Mouse (Mus musculus) intestine, postnatal 0 days (tissue): ENCODE results near the gene Rnf8. TPM values are rescaled to one million over a fixed set of nuclear protein-coding genes. Genes with fewer than 3 reads are reported as not detected.

Experiments
- ATAC-seq: fragments of 200-750 bp; cut with Nextera tagmentation; 2 replicates; pipeline ENCODE4 v1.8.0; 2017; ENCODE audit warnings: mild to moderate bottlenecking, moderate TSS enrichment, moderate library complexity
- H3K27ac ChIP-seq: fragments of 300-500 bp; sonication (generic); 2 replicates; pipeline ENCODE4 v1.5.1; 2014; ENCODE audit warnings: mild to moderate bottlenecking, low read depth, low read length, moderate library complexity
- H3K27me3 ChIP-seq: fragments of 300-500 bp; sonication (generic); replicated peaks from 2 replicates; pipeline ENCODE4 v1.6.1; 2014; ENCODE audit warnings: low read length, mixed read lengths; ENCODE audit not compliant: control insufficient read depth, insufficient read depth
- H3K36me3 ChIP-seq: fragments of 300-500 bp; sonication (generic); 2 replicates; pipeline ENCODE4 v1.6.1; 2014; ENCODE audit warnings: mild to moderate bottlenecking, moderate library complexity; ENCODE audit not compliant: control insufficient read depth, insufficient read depth
- H3K4me1 ChIP-seq: fragments of 300-500 bp; sonication (generic); replicated peaks from 2 replicates; pipeline ENCODE4 v1.6.1; 2014; ENCODE audit warnings: antibody characterized with exemption, low read length, mixed read lengths; ENCODE audit not compliant: control insufficient read depth, insufficient read depth
- H3K4me2 ChIP-seq: fragments of 300-500 bp; sonication (generic); replicated peaks from 2 replicates; pipeline ENCODE4 v1.6.1; 2014; ENCODE audit warnings: low read depth, mild to moderate bottlenecking, moderate library complexity
- H3K4me3 ChIP-seq: fragments of 300-500 bp; sonication (generic); 2 replicates; pipeline ENCODE4 v1.5.1; 2014; ENCODE audit warnings: low read depth, low read length
- H3K9ac ChIP-seq: fragments of 300-500 bp; sonication (generic); 2 replicates; pipeline ENCODE4 v1.6.1; 2014; ENCODE audit warnings: mild to moderate bottlenecking, low read depth, low read length
- H3K9me3 ChIP-seq: fragments of 300-500 bp; sonication (generic); 2 replicates; pipeline ENCODE4 v1.6.1; 2016; ENCODE audit warnings: mixed run types; ENCODE audit not compliant: control insufficient read depth
- CTCF ChIP-seq: sonication (generic); IDR thresholded peaks from 2 replicates; pipeline ENCODE4 v1.5.1; 2016; ENCODE audit warnings: low read depth, mild to moderate bottlenecking, control low read depth, antibody characterized with exemption, moderate library complexity
- WGBS: fragments of 180-500 bp; shearing (Covaris S2); extraction: QIAGEN DNeasy Blood & Tissue Kit; methylation state at CpG from one replicate; pipeline ENCODE4 v1.1.7; 2014; 5-methylcytosine and 5-hydroxymethylcytosine counted together
- polyA plus RNA-seq: library from polyadenylated mRNA; unstranded; fragments of >200 nt; fragmentation: Nextera tagmentation; extraction: Ambion mirVana; gene quantifications from 2 replicates; pipeline ENCODE4 v1.2.1, GENCODE M21; 2015

Gene Rnf8
- 26.7 and 29.1 TPM in 2 replicates for polyA plus RNA-seq

DNA sequence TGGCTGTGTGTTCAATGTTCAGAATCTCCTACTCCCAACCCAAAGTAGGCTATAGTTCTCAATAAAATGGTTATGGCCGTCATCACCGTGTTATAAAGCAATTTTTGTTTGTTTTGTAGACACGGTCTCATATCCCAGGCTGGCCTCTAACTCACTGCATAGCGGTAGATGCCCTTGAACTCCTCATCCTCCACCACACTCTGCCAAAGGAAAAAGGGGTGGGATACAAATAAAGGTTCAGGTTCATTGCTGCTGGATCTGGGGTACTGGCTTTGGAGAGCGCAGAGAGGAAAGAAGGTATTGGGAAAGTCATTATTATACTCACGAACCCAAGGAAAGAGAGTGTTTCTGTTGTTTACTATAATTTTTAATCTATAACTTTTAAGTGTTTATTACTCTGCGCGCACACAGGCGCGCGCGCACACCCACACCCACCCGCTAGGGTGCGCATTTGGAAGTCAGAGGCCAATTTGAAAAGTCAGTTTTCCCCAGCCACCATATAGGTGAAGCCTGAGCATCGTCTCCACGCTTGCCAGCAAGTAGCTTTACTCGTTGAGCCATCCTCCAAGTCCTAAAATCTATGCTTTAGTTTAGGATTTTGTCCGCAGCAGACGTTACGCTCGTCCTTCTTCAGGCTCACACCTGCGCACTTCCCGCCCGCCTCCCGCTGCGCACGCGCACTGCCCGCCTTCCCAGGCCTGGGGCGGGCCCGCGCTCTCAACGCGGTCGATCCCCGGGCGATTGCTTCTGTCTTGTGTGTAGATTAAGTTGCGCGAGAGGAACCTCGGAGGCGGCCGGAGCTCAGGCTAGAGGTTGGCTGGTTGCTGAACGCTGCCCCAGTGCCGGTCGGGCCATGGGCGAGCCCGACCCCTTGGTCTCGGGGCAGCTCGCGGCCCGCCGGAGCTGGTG, at the start of gene Rnf8, which contains the start of gene Gm28043:
Gene Rnf8 (plus strand): TSS at position 676 of the 909 bp plus-strand sequence.
Gene Gm28043 (plus strand): TSS at position 762 of the 909 bp plus-strand sequence.
- no peaks in the 10 kb centered on the region for H3K9me3 ChIP-seq
- peak within 1 kb of the TSS; percentile 98 for H3K9ac ChIP-seq
- H3K4me1 ChIP-seq, result peaks cover 3% of the 10 kb centered on the region; the same call in 1 of the 2 replicates
- peak within 1 kb of the TSS; percentile 97 for H3K4me3 ChIP-seq
- no peaks in the 10 kb centered on the region for H3K27me3 ChIP-seq
- peak; percentile 77 for TF ChIP-seq CTCF
- WGBS, result under 1% methylated on average over 52 of the region's 52 CpGs
- peak within 1 kb of the TSS; percentile 96 for H3K27ac ChIP-seq
- ATAC-seq, result peak; percentile 94
- H3K4me2 ChIP-seq, result peak within 1 kb of the TSS; percentile 82
- H3K36me3 ChIP-seq, result peaks cover 3% of the 10 kb centered on the region; the same call in 1 of the 2 replicates

DNA sequence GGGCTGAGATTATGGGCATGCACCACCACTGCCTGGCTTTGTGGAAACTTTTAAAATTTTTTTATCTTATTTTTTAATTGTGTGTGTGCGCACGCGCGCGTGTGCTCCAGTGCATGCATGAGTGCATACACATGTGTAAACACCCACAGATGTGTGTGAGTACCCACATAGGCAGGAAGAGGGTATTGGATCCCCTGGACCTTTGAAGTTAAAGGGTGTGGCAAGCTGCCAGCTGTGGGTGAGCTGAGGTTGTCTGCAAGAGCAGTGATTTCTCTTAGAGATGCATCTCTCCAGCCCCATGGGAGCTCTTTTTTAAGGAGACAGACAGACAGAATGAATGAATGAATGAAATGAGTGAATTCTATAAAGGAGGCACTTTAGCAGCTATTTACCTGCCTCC, 49.1 kb upstream of the Rnf8 start:
- H3K9me3 ChIP-seq, result no peaks in the 10 kb centered on the region
- H3K4me2 ChIP-seq, result no peak overlapping the region
- no peak for ATAC-seq
- WGBS, result 93% methylated on average over 5 of the region's 5 CpGs
- no peaks in the 10 kb centered on the region for H3K27me3 ChIP-seq
- H3K4me3 ChIP-seq, result no peak overlapping the region
- H3K4me1 ChIP-seq, result no peaks in the 10 kb centered on the region
- no peak overlapping the region for H3K27ac ChIP-seq
- peaks cover 37% of the 10 kb centered on the region for H3K36me3 ChIP-seq
- H3K9ac ChIP-seq, result no peak overlapping the region
- no peak for TF ChIP-seq CTCF

DNA sequence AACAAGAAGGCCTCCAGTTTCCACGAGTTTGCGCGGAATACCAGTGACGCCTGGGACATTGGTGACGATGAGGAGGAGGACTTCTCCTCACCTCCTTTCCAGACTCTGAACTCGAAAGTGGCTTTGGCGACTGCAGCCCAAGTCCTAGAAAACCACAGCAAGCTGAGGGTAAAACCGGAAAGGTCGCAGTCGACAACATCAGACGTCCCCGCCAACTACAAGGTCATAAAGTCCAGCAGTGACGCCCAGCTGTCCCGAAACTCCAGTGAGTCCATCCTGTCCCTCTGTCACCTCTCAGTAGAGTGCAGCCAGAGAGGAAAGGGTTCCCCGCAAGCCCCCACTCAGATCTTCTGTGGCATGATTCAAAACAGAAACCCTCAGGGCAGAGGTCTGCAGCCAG, 46.2 kb upstream of the Rnf8 start:
- WGBS, result 89% methylated on average over 15 of the region's 15 CpGs
- no peak for TF ChIP-seq CTCF

DNA sequence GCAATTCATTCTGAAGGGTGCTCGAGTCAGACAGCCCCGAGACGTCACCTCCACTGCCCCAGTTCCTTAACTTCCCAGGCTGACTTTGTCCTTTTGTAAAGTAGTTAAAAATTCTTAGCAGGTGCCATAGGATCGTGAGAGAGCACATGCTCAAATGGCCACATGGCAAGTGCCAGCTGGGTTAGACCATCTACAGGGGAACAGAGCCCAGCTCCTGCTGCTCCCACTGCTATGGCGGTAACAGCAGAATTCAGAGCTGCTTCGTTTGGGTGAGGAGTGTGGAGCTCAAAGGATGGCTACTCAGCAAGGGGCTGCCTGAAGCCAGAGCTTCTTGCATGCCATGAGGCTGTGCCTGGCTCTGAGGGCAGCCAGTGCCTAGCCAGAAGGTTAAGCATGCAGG, 44.8 kb upstream of the Rnf8 start:
- H3K9ac ChIP-seq, result no peak overlapping the region
- WGBS, result 92% methylated on average over 6 of the region's 6 CpGs
- no peaks in the 10 kb centered on the region for H3K4me1 ChIP-seq
- no peaks in the 10 kb centered on the region for H3K27me3 ChIP-seq
- no peak for ATAC-seq
- peaks cover 62% of the 10 kb centered on the region for H3K36me3 ChIP-seq
- H3K4me3 ChIP-seq, result no peak overlapping the region
- no peak overlapping the region for H3K4me2 ChIP-seq
- H3K27ac ChIP-seq, result no peak overlapping the region
- TF ChIP-seq CTCF, result no peak
- no peaks in the 10 kb centered on the region for H3K9me3 ChIP-seq

More for the DNA sequence above, 46.2 kb upstream of the Rnf8 start:
- H3K27me3 ChIP-seq, result no peaks in the 10 kb centered on the region
- no peak overlapping the region for H3K4me3 ChIP-seq
- no peaks in the 10 kb centered on the region for H3K9me3 ChIP-seq
- H3K4me1 ChIP-seq, result no peaks in the 10 kb centered on the region
- no peak for ATAC-seq
- H3K36me3 ChIP-seq, result peaks cover 66% of the 10 kb centered on the region
- no peak overlapping the region for H3K27ac ChIP-seq
- no peak overlapping the region for H3K9ac ChIP-seq
- H3K4me2 ChIP-seq, result no peak overlapping the region

DNA sequence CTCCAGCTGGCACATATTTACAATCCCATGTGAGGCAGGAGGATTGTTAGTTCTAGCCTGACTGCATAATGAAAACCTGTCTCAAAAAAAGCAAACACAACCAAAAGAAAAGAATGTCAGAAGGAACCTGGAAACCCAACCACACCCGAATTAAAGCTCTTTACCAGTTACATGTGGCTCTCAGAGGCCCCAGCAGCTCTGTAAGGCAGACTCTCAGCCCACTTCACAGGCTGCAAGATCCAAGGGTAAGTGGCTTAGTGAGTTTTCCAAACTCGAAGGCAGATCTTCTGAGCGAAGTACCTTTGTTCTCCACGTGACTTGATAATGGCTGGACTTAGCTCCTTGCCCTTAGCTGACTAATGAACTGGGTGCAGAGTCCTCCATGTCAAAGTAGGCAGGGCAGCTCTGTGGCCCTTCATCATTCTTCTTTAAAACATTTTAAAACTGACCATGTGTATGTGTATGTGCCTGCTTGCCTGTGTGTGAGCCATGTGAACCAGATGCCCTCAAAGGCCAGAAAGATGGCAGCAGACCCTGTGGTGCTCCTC, 34.9 kb upstream of the Rnf8 start:
- no peaks in the 10 kb centered on the region for H3K27me3 ChIP-seq
- no peak for TF ChIP-seq CTCF
- no peak overlapping the region for H3K4me3 ChIP-seq
- peaks cover 42% of the 10 kb centered on the region for H3K36me3 ChIP-seq
- ATAC-seq, result peak; percentile 83
- WGBS, result 43% methylated on average over 4 of the region's 4 CpGs
- no peak overlapping the region for H3K4me2 ChIP-seq
- peaks cover 3% of the 10 kb centered on the region; the same call in 1 of the 2 replicates for H3K4me1 ChIP-seq
- no peak overlapping the region for H3K9ac ChIP-seq
- peak overlapping the region; percentile 57 for H3K27ac ChIP-seq
- H3K9me3 ChIP-seq, result no peaks in the 10 kb centered on the region

DNA sequence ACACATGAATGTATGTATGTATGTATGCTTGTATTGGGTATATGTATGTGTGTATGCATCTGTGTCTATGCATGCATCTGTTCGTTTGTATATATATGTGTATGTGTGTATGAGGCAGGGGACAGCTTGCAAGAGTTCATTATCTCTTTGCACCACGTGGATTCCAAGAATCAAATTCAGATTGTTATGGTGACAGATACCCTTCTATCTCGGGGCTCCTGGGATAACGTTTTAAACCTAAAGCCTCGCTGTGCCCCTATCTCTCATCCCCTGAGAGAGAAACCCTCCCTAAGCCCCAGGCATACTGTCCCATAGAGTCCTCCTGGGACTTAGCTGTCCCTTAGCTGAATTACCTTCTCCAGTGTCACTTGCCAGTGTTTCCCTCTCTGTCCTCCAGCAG, 31.0 kb upstream of the Rnf8 start:
- H3K27me3 ChIP-seq, result no peaks in the 10 kb centered on the region
- no peaks in the 10 kb centered on the region for H3K9me3 ChIP-seq
- peaks cover 27% of the 10 kb centered on the region; the same call in 1 of the 2 replicates for H3K36me3 ChIP-seq
- no peak overlapping the region for H3K9ac ChIP-seq
- no peak overlapping the region for H3K4me3 ChIP-seq
- H3K27ac ChIP-seq, result no peak overlapping the region
- TF ChIP-seq CTCF, result no peak
- no peak overlapping the region for H3K4me2 ChIP-seq
- no peak for ATAC-seq
- H3K4me1 ChIP-seq, result peaks cover 3% of the 10 kb centered on the region; the same call in 1 of the 2 replicates
- WGBS, result 91% methylated on average over 5 of the region's 5 CpGs
